Mouse (Mus musculus) gastrocnemius, postnatal 4 days (tissue): ENCODE measurements at regions not wholly inside any gene's neighbourhood (a gene's known extent, or its start where the extent isn't known, plus 50 kb on each side); places are given as distances from the start of the nearest gene placed in this dataset.

Experiments
- DNase-seq, 2 experiments: peaks; one replicate each; pipeline ENCODE4 v3.0.0; 2021 to 2022; ENCODE audit warnings: low spot score in 2 of 2, mixed read lengths in 2 of 2

DNA sequence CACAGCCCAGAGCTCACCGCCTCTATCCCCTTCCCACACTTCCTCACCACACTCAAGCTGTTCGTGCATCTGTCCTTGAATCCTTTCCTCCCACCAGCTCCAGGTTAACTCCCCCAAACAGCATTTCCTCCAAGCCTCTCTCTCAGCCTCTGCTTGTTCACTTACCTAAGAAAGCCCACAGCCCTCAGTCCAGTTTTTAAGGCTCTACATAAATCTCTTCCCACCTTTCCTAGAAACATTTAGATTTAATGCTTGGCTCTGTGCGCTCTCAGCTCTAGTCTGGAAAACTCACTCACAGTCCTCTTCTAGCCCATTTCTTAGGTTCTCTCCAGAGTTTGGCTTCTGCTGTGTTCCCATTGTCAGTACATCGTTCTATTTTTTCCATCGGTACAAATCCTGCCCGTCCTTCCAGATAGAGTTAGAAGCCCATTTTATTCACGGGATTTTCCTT is 242.9 kb upstream of the Adgrl2 start:
- no peak for DNase-seq

DNA sequence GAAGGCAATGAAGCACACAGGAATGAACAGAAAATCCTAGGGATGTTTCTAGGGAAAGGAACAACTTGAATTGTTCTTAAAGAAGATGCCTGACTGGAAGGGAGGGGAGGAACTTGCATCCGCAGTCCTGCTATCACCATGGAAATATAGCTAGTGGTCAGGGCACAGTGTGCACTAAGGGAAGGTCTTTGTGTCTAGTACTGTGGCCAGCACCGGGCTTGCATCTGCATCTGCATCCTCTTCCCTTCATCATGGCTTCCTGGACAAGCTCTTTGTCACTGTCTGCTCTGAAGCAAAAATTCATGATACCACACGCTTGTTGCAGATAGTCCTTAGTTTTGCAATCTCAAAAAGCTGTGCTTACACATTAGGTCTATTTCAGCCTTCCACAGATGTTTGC is 241.0 kb upstream of the Adgrl2 start:
- no peak for DNase-seq

DNA sequence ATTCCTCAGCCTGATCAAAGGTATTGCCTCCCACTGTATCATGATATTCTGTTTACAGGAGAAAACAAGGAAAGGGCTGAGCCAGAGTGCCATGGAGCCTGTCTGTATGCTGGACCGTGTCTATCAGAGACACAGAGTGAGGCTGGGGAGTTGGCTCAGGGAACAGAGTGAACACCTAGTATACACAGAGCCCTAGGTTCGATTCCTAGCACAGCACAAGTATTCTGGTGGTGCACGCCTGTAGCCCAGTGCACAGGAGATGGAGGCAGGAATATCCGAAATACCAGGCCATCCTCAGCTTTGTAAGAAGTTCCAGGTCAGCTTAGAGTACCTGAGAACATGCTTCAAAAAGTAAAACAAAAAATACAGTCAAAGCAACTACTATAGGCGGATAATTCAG is 237.2 kb upstream of the Adgrl2 start:
- no peak for DNase-seq

DNA sequence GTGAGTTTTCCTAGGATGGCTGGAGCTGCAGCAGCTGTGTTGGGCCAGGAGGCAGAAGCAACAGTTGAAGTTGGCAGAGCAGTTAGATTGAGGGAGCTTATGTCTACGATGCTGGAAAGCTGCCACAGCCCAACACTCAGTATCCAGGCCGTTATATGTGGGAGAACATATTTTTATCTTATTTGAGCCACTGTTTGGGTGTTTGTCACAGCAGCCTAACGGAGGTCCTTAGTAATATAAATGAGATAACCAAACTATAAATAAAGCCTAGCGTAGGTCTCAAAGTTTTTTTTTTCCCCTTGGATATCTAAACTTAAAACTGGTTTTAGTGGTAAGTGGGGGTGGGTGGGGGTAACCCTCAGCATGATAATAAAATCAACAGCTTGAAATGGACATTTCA is 236.4 kb upstream of the Adgrl2 start:
- no peak for DNase-seq

DNA sequence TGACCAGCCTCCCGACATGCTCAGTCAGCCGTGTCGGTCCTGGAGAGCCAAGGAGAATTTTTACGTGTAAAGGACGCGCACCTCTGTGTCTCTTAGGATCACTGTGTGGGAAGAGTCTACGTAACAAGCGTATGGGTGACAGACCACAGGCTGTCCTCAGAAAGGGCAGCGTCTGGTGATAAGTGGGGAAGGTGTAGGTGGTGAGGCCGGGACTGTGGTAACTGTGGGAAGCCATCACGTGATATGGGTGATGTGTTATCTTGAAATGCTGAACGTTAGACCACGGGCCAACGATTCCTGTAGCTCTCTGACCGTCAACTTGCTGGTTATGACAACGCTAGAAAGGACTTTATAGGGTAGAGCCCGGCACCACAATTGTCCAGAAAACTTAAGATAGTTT is 235.3 kb upstream of the Adgrl2 start:
- no peak for DNase-seq

DNA sequence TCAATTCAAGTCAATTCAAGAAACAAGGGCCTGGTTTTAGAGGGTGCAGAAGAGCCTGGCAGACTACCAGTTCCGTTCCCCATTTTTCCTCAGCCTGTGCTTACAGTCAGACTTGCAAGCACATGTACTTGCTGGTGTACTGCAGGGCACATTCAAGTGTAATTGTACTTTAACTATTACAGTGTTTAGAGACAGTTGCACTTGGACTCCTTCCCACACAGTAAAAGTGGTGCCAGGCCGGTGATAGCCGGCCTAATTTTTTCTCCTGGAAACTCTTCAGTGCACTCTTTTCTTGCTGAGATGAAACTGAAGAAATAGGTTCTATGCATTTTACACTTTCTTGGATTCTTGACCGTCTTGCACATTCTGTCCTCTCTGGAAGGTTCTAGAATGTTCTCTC is 233.9 kb upstream of the Adgrl2 start:
- no peak for DNase-seq

DNA sequence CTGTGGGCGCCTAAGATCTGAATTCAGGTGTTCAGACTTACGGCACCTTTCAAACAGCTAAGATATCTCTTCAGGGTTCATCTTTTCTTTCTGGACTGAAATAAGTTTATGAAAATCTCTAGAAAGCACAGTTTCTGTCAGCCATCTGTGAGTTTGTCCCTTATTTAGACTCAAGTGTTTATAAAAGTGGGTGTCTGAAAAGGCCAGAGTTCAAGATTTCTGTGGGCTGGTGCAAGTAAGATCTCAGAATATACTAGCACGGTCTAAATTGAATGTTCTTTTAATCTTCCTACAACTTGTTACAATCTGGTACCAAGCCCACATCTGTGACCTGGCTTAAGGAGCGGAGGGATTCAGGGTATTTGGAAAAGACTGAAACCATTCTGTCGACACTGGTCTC is 233.4 kb upstream of the Adgrl2 start:
- DNase-seq, result no peak

DNA sequence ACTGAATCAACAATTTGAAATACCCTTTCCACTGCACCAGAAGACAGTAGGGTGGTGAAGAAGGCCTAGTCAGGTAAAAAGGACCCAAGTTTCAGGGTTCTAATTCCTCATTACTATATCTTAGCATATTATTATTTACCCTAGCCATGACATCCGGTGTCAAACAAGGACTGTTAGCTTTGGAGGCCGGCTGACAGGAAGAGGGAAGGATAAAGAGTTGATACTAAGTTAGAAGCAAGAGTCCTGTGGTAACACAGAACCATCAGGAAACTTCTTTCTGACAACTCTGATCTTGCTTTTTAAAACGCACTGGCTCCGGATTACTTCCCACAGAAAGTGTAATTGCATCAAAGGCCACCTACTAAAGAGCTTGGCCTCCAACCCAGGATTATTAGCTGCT is 230.6 kb upstream of the Adgrl2 start:
- no peak for DNase-seq

DNA sequence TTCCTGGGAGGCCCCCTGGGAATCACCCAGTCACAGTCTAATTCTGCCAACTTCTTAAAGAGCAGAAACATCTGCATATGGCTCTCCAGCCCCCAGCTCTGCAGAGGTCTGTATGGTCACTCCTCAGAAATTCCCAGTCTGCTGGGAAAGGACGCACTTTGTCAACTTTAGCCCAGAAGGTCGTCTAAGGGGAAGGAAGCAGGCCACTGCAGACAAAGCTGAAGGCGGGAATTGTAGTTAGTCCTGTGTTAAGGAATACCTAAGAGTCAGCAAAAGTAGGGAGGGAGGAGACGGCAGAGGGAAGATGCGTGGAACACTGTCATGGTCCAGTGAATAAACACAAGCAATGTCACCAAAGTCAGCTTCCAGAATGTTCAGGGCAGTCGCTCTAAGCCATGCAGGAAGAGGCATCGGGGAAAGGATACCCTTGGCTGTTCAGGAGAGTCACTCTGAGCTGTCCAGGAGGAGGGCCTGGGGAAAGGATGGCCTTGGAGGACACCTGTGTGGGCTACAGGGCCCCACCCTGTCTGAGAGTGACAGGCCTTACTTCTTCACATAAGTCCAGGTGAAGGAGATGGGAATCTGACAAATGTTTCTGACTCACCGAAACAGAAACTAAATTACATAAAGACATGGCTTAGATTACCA is 230.1 kb upstream of the Adgrl2 start:
- DNase-seq, result no peak

DNA sequence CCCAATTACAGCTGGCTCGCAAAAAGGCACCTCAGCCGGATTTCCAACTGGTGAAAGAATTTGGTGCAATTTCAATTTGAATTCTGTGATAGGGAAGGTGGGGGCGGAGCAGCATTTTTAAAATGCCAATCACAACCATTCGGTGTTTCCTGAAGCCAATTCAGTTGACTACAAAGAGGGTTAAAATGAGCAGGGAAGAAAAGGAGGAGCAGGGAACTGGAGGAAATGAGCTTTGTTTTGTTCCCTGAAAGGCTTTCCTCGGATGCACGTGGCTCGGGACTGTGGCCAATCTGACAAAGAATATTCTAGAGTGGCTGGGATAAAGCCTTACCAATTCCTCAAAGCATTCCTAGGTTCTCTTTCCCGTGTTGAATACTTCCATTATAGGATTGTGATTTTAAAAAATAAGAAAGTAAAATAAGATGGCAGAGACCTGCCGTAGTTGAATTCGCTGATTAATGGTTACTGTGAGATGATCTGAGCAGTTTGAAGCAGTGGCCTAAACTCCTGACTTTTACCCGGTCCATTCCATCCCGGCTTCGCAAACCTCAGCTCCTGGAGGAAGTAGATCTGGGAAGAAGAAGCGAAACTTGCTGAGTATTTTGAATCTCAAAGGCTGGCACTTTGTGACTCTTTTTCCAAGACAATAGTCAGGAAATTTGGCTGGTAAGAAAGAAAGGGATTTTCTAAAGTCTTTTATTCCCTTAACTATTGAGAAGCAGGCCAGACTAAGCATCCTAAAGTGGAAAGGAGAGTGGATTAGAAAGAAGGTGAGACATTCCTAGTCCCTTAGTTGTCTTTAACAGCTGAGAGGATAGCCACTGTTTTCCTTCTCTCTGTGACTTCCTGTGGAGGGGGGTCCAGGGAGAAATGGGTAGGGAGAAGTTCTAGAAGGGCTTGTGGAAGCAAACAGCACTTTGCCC is 229.3 kb upstream of the Adgrl2 start:
- DNase-seq, result peak in 1 of 2 experiments; percentile 17

DNA sequence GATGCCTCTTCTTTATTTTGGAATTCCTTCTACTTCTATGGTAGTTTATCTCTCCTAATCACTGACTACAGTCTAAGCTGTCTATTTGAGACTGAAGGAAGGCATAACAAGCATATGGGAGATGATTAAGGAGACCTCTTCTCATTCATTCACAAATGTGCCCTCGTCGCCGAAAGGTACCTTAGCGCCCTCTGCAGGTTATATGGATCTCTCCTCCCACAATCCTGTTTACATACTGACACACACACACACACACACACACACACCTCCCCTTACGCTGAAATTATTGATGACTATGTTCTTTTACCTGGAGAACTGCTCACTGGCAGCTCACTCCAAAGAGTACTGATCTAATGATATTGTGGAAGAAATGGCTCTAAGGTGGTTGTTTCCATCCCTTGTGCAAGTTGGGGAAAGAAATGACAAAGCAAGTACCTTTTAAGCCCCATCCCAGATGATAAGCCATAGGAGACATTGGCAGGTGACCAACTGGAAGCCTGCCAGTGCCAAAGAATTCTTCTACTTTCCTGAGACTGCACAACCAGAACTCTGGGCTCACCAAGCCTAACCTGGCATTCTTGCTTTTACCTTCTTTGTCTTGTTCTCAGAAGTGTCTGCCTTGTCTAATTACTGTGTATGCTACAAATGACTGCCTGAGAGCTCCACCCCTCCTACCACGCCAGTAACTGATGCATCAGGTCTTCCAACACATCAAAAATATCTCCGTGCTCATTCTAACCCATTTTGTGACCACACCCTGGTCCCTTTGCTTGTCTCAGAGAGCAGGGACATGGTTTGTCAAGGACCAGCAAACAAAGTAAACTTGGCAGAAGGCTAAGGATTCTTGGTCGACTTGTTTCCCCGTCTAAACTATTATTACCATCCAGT is 227.8 kb upstream of the Adgrl2 start:
- no peak for DNase-seq

DNA sequence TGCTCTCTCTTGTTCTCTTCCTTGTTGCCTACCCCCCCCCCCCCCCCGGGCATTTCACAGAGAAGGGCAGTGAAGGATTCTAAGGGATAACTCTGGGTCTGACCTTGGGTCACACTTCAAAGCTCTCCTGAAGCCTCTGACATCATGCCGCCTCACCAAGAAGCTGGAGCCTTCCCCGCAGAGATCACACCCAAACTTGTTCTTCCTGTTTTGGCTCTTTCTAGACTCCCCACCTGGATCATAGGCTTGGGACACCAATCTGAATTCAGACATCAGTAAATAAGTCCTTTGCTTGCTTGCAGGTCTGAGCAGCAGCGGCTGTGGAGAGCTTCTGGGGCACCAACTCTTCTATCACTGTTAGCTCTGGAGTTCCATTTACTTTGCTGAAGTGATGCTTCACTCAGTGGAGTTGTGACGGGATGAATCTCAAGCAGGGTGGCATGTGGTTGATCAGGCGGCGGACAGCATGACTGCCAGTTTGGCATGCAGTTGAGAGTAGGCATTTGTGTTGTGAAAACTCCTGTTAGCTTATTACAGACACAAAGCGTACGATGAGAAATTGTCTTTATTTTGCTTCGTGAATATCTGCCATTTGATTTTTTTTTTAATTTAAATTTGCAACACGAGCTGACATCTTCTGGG is 226.5 kb upstream of the Adgrl2 start:
- no peak for DNase-seq

DNA sequence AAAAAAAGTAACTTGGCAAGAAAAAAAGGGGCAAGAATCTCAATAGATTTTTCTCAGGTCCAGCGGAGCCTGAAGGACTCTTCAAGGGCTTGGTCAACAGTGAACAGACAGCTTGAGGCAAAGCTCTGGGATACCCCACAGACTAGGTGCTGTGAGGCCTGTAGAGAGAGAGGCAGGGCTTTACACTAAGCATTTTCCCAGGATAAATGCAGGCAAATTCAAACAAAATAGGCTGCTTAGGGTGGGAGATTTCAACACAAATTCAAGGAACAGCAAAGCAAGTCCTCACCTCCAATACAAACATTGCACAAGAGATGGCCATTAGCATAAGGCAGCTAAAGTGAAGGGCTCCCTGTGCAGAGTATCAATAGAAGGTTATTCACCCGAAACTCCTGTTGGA is 225.3 kb upstream of the Adgrl2 start:
- DNase-seq, result no peak

DNA sequence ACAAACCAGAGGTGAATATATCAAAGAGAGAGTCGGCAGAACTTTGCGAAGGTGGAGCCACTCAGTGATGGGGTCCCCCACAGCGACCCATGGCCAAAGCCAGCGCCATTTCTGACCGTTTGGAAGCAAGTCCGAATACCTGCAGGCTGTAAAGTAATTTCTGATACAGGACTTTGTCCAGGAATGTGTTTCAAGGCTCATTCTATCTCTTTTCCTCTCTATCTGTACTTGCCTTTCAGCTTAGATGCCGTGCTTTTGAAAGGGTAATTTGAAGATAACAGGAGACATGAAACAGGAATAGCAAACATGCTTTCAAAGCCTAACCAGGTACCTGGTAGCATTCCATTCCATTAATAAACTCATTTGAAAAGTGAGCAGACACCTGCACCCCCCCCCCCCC is 221.6 kb upstream of the Adgrl2 start:
- DNase-seq, result no peak

DNA sequence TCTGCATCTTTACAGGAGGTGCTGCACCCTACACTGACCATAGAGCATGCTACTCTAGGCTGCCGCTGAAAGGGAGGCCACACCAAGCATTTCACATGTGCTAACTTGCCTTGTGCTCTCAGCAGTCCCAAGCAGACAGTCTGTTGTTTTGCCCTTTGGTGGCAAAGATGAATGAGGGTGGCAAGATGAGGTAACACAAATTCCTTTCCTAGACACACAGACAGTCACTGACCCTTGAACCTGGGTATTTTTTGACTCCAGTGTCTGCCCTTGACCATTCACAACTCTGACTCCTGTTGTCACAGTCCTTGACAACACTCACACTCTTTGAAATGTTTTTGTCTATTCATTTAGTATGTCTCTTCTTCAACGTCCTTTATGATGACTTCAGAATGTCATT is 218.9 kb upstream of the Adgrl2 start:
- DNase-seq, result no peak

DNA sequence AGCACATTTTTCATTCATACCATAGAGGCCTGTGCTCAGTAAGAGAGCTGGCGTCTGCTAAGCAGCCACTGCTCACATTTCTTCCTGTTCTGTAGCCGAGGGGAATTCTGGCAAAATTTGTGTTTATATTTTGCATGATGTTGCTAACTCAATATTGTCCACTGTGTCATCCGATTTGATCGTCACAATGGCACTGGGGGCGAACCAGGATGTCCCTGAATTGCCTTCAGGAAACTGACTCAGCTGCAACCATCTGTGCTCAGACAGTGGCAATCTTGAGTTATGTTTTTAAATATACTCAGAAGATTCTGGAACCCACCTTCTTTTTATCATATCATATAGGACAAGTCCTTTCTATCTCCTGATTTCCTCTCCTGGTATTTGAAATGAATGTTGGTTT is 213.1 kb upstream of the Adgrl2 start:
- no peak for DNase-seq

DNA sequence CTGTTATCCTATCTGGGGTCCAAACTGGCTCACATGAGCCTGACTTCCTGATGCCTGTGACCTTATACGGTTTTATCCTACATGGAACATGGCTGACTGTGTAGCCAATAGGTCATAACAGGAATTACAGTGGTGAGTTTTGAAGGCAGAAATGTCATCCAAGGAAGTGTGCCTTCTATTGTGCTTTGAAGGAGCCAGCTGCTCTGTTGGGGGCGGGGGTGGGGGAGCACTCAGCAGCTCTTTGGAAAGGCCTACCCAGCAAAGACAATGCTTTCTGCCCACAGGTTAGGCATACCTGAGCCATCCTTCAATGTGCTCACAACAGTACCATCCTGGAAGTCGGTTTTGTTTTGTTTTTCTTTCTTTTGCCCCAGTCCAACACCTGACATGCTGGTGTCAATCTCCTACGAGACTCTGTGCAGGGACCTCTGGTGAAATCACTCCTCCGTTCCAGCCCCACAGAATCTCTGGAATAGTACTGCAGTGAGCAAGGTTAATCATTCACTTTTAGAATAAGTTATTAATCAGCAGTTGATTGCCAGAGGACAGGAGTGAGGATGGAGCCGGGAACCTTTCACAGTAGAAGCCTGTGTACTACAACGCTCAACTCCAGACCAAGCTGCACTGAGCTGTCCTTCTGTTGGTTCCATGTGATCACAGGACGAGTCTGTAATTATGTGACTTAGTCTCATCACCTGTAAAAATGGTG is 206.3 kb upstream of the Adgrl2 start:
- no peak for DNase-seq

DNA sequence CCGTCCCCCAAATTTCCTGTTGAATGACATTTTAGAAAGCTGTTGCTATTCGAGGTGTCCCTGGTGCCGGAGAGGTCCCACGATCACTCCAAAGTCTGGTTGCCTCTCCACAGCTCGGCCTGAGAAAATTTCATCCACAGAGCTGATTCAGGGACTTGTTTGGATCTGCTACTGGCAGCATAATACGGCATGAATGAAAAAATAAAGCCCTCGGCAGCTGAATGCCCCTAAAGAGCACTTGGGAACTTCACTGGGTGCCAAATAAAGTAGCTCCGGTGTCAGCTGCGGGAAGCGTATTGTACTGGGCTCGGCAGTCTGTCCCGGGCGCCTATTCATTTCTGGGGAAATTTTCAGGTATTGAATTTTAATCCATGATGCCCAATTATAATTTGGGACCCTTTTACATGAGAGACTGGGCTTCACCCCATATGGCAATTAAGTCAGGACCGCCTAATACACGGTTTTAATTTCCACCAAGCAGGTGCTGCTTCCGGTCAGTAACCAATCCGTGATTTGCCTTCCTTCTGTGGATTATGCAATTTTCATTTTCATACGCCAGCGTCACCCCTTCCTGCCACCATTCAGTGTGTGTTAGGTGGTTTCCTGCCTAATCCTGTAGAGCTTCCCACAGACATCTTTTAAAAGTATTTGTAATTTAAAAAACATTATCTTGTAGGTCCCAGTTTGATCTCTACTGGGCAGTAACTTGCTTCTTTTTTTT is 200.7 kb upstream of the Adgrl2 start:
- no peak for DNase-seq

DNA sequence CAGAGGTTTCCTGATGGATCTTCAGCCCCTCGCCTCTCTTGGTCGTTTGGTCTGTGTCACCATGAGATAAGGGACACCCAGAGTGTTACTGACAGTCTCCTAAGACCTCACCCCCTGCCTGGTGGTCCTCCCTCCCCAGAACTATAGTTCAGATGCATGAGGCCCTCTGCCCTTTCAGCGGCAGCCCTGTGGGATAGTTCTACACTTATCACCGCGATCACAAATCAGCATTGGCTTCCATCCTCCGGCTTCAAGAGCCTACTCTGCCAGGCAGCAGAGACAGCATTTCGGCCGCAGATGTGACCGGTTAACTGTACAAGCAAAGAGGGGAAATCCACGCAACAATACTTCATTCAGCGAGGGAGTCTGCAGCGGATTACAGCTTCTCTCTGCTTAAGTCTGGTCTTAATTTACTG is 193.8 kb upstream of the Adgrl2 start:
- no peak for DNase-seq

DNA sequence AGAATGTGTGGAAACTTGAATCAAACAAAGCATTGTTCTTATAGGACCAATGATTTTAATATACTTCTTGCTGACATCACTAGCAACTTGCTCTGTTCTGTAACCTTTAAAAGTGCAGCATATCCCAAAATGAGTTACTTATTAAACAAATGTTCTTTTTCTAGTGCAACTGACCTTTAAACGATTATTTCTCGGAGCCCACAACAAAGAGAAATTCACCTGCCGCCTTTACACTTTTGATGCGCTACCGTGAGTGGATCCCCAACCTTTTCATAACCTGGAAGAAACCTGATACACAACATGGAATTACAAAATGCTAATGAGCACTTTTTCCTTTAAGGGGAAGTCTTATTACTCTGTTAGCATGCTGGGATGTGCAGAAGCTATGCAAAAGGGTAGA is 191.7 kb upstream of the Adgrl2 start:
- no peak for DNase-seq
